ENCODE assay signal across 14 mouse cellular contexts in the genomic region with DNA sequence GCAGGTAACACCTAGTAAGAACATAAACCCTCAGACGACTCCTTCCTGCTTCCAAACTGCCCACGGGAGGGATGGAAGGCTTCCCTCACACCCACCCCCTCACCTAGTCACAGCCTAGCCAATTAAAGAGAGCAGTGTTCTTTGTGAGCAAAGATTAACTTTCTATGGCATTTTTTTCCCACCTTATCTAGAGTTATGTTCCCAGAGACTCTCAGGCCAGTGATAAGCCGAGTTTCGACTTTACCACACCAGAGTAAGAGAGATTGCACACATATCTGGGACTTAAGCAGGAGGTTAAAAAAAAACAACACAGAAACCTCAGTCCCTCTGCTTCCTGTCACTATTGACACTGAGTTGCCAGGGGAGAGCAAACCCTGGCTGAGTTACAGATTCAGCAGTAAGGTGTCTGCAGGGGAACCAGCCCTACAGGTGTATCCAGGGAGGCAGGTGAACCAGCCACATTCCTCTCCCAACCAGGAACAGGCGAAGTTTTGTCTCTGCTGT.
A peak's percentile ranks its signal among the peaks of the same experiment; 100 is the strongest.
DNase-seq lines count a peak whose midpoint lies in the region; ATAC-seq lines count a peak whose summit lies in the region.
"Had no signal": no experiment of that assay in that cellular context is flagged by ENCODE, and none has a peak within 500 bp of the region (broad histone marks: within the 10 kb centered on the region; RNA-seq: fewer than 3 reads in every experiment).

No protein-coding gene starts in this region.

- no peak overlapping the region for H3K4me3 ChIP-seq in hindbrain, embryonic 10.5 days
- H3K4me3 ChIP-seq in hindbrain, embryonic 11.5 days (ENCODE audit: low read depth, low read length): no peak overlapping the region
- no peak overlapping the region for H3K4me3 ChIP-seq in embryonic facial prominence, embryonic 14.5 days (ENCODE audit: low read depth, low read length)
- H3K4me3 ChIP-seq: forebrain, embryonic 12.5 days; left cerebral cortex, adult 2 months had no signal

- peak overlapping the region; percentile 35; the same call in 1 of the 2 replicates for H3K27ac ChIP-seq in hindbrain, embryonic 10.5 days
- no peak overlapping the region for H3K27ac ChIP-seq in hindbrain, embryonic 11.5 days (ENCODE audit: low read depth, low read length)
- H3K27ac ChIP-seq in embryonic facial prominence, embryonic 14.5 days (replicated peaks; ENCODE audit: low read depth, low read length): peak overlapping the region; percentile 24; the same call in 1 of the 2 replicates
- H3K27ac ChIP-seq: forebrain, embryonic 12.5 days; left cerebral cortex, adult 2 months had no signal

- DNase-seq in hindbrain, embryonic 10.5 days (ENCODE audit: low spot score): no peak
- no peak for DNase-seq in hindbrain, embryonic 11.5 days (ENCODE audit: low spot score)
- DNase-seq in embryonic facial prominence, embryonic 14.5 days (ENCODE audit: low spot score): peak; percentile 80
- DNase-seq in kidney, postnatal 10 days: peak; percentile 18
- DNase-seq in lung, postnatal 25 days (ENCODE audit: low spot score): peak; percentile 63
- no peak for DNase-seq in embryo, embryonic 11 days
- no peak for DNase-seq in B cell, adult 2 months
- DNase-seq: adrenal gland, postnatal 10 days; liver, postnatal 0 days; thymus, postnatal 14 days had no signal

- no peaks in the 10 kb centered on the region for H3K36me3 ChIP-seq in hindbrain, embryonic 10.5 days
- no peaks in the 10 kb centered on the region for H3K36me3 ChIP-seq in hindbrain, embryonic 11.5 days (ENCODE audit: control insufficient read depth, insufficient read depth, low read length)
- no peaks in the 10 kb centered on the region for H3K36me3 ChIP-seq in embryonic facial prominence, embryonic 14.5 days (ENCODE audit: control insufficient read depth, insufficient read depth, low read length)
- H3K36me3 ChIP-seq: forebrain, embryonic 12.5 days had no signal

- no peaks in the 10 kb centered on the region for H3K9me3 ChIP-seq in hindbrain, embryonic 10.5 days
- no peaks in the 10 kb centered on the region for H3K9me3 ChIP-seq in hindbrain, embryonic 11.5 days (ENCODE audit: control insufficient read depth, low read length)
- H3K9me3 ChIP-seq in embryonic facial prominence, embryonic 14.5 days (ENCODE audit: control insufficient read depth, low read length): no peaks in the 10 kb centered on the region
- H3K9me3 ChIP-seq: forebrain, embryonic 12.5 days had no signal

- 73% methylated on average over 5 of the region's 5 CpGs for WGBS in hindbrain, embryonic 10.5 days
- 65% methylated on average over 5 of the region's 5 CpGs for WGBS in hindbrain, embryonic 11.5 days
- 44% methylated on average over 5 of the region's 5 CpGs for WGBS in embryonic facial prominence, embryonic 14.5 days

- H3K27me3 ChIP-seq in hindbrain, embryonic 10.5 days (ENCODE audit: insufficient read depth, poor library complexity, severe bottlenecking): no peaks in the 10 kb centered on the region
- H3K27me3 ChIP-seq in hindbrain, embryonic 11.5 days (ENCODE audit: control insufficient read depth, insufficient read depth, low read length): no peaks in the 10 kb centered on the region
- H3K27me3 ChIP-seq in embryonic facial prominence, embryonic 14.5 days (replicated peaks; ENCODE audit: control insufficient read depth, insufficient read depth, low read length): no peaks in the 10 kb centered on the region
- H3K27me3 ChIP-seq: CH12.LX; forebrain, embryonic 12.5 days had no signal

- no peak overlapping the region for H3K9ac ChIP-seq in hindbrain, embryonic 11.5 days (ENCODE audit: low read depth, low read length)
- H3K9ac ChIP-seq in embryonic facial prominence, embryonic 14.5 days (ENCODE audit: low read depth, low read length): no peak overlapping the region
- H3K9ac ChIP-seq: forebrain, embryonic 12.5 days; liver, postnatal 0 days had no signal

- ATAC-seq in hindbrain, embryonic 11.5 days (ENCODE audit: low FRiP score): no peak
- ATAC-seq in embryonic facial prominence, embryonic 14.5 days (ENCODE audit: low read depth): peak; percentile 87
- ATAC-seq in monocyte, adult 5-6 weeks (replicated peaks; ENCODE audit: insufficient number of reproducible peaks, low FRiP score, low TSS enrichment, poor library complexity, severe bottlenecking): no peak
- ATAC-seq: liver, postnatal 0 days had no signal

- peaks cover 29% of the 10 kb centered on the region for H3K4me1 ChIP-seq in hindbrain, embryonic 10.5 days (replicated peaks)
- H3K4me1 ChIP-seq in hindbrain, embryonic 11.5 days (replicated peaks; ENCODE audit: control insufficient read depth, insufficient read depth, low read length): no peaks in the 10 kb centered on the region
- no peaks in the 10 kb centered on the region for H3K4me1 ChIP-seq in embryonic facial prominence, embryonic 14.5 days (ENCODE audit: control insufficient read depth, insufficient read depth, low read length)

- H3K4me2 ChIP-seq in hindbrain, embryonic 11.5 days (replicated peaks; ENCODE audit: low read depth, low read length): no peak overlapping the region
- no peak overlapping the region for H3K4me2 ChIP-seq in embryonic facial prominence, embryonic 14.5 days (ENCODE audit: low read depth, low read length)
- H3K4me2 ChIP-seq: forebrain, embryonic 12.5 days had no signal

Comparison
In these comparisons a context has a peak if more than half of its experiments do, and no peak if none do; other contexts are left out.
1. DNase-seq: peak in embryonic facial prominence, embryonic 14.5 days (single experiment), kidney, postnatal 10 days (single experiment) and lung, postnatal 25 days (single experiment); none in hindbrain, embryonic 10.5 days (single experiment), hindbrain, embryonic 11.5 days (single experiment), embryo, embryonic 11 days (single experiment) and B cell, adult 2 months (0 of 2).